ENCODE assay signal across 26 mouse cellular contexts in the genomic region with DNA sequence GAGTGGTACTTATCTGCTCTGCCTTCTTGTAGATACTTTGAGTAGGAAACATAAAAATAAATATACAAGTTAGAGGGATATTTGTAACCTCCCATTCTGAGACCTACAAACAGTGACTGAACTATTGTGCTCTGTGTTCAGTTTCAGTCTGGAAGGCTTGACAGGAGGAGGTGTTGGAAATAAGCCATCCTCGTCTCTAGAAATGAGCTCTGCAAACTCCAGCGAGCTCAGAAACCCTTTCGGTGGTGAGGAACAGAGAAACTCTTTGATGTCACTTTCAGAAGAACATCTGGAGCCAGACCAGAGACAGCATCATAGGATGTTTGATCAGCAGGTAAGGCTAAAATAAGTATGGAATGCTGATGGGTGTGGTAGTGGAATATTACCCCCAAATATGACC.
"Had no signal": no experiment of that assay in that cellular context is flagged by ENCODE, and none has a peak within 500 bp of the region (broad histone marks: within the 10 kb centered on the region; RNA-seq: fewer than 3 reads in every experiment).

No protein-coding gene starts in this region.

- H3K4me2 ChIP-seq: limb, embryonic 12.5 days; limb, embryonic 15.5 days; liver, embryonic 11.5 days; lung, embryonic 15.5 days; midbrain, embryonic 13.5 days; neural tube, embryonic 12.5 days; neural tube, embryonic 15.5 days; stomach, embryonic 15.5 days had no signal

- H3K9me3 ChIP-seq: limb, embryonic 12.5 days; limb, embryonic 15.5 days; lung, embryonic 15.5 days; megakaryocyte, embryonic 14.5 days; midbrain, embryonic 10.5 days; midbrain, embryonic 13.5 days; neural tube, embryonic 12.5 days; neural tube, embryonic 15.5 days; stomach, embryonic 15.5 days had no signal

- H3K27ac ChIP-seq: left cerebral cortex, adult 2 months; limb, embryonic 15.5 days; liver, embryonic 14.5 days; lung, embryonic 15.5 days; midbrain, embryonic 10.5 days; midbrain, embryonic 13.5 days; neural tube, embryonic 12.5 days; neural tube, embryonic 15.5 days; stomach, embryonic 15.5 days had no signal

- H3K4me1 ChIP-seq: lung, embryonic 15.5 days; midbrain, embryonic 10.5 days; midbrain, embryonic 13.5 days; neural tube, embryonic 12.5 days; neural tube, embryonic 15.5 days; stomach, embryonic 15.5 days had no signal

- H3K9ac ChIP-seq: limb, embryonic 12.5 days; limb, embryonic 15.5 days; liver, embryonic 14.5 days; liver, postnatal 0 days; lung, embryonic 15.5 days; midbrain, embryonic 13.5 days; neural tube, embryonic 12.5 days; neural tube, embryonic 15.5 days; stomach, embryonic 15.5 days had no signal

- DNase-seq: kidney, adult 18-20 months; kidney, adult 9 months; kidney, postnatal 14 days; kidney, postnatal 4 days; layer of hippocampus, postnatal 36 days; left cerebral cortex, postnatal 4 days; liver, postnatal 0 days; lung, postnatal 10 days; lung, postnatal 36 days; right cerebral cortex, adult 18-20 months; right cerebral cortex, postnatal 14 days; right cerebral cortex, postnatal 4 days; thymus, postnatal 4 days had no signal

- H3K4me3 ChIP-seq: left cerebral cortex, adult 2 months; limb, embryonic 12.5 days; limb, embryonic 15.5 days; lung, embryonic 15.5 days; megakaryocyte, embryonic 14.5 days; midbrain, embryonic 10.5 days; midbrain, embryonic 13.5 days; neural tube, embryonic 12.5 days; neural tube, embryonic 15.5 days; stomach, embryonic 15.5 days had no signal

- H3K27me3 ChIP-seq: limb, embryonic 12.5 days; limb, embryonic 15.5 days; lung, embryonic 15.5 days; megakaryocyte, embryonic 14.5 days; midbrain, embryonic 13.5 days; neural tube, embryonic 12.5 days; neural tube, embryonic 15.5 days; stomach, embryonic 15.5 days had no signal

- H3K36me3 ChIP-seq: neural tube, embryonic 15.5 days had no signal

- ATAC-seq: liver, postnatal 0 days; midbrain, embryonic 13.5 days; midbrain, embryonic 16.5 days had no signal
